Mouse (Mus musculus) layer of hippocampus, adult 9-10 months (tissue): ENCODE data around the gene Htr2a.

Experiments used
- DNase-seq: peaks from one replicate; pipeline ENCODE4 v3.0.0; 2022; ENCODE audit warnings: low spot score

Gene Htr2a

DNA sequence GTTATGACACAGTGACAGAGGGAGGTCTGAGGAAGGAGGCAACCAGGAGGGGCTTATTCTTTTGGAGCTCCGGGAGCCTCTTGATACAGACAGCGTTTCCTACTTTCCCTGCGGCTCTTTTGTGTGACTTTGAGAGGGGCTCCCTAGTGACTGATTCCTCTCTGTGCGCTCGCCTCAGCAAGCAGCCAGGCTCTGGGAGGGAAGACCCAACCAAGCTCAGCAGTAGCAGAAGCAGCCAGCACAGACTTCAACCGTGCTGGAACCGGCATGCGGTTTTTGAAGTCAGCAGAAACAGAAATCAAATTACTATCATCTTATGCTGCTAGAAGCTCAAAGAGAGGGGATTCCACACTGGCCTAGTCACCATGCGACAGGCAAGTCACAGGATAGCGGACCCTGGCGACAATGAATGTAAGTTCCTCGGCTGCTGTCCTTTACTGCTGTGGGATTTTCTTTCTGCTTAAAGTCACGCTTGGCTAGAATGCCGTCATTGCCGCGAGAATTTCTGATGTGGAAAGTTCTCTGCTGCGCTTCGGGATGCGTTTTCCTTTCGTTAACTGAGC is at the start of gene Htr2a:
Gene Htr2a (plus strand): TSS at position 22 of the 563 bp plus-strand sequence.
- DNase-seq: no peak

DNA sequence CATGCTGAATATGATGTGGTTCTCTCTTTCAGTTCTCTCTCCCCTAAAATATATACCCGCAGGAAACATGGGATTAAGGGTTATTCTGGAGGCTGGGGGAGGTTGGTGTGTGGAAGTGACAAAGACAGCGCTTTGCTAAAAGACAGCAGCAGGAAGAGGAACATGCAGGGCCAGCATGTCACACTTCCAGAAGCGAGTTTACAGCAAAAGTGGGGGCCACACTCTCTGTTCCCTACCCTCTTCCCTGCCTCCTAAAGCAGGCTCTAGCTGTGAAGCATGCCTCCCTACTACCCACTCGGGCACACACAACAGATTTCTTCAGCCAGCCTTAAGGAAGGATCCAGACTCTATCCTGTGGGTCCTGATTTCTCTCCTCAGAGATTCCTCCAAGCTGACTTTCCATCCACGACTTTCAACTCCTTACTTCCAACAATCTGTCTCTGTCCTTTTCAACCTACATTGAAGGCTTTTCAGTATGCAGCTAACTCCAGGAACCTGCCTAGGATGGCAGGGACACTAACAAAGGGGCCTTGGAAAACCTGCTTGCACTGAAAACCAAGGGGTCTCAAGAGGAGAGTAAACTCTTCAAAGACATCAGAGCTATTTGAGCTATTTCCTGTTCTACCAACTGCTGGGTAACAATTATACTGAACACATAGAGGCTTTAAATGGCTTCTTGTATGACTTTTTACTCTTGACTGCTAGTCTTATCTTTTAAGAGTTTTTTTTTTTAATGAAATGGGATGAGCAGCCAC is 39.1 kb upstream of the Htr2a start:
- no peak for DNase-seq

DNA sequence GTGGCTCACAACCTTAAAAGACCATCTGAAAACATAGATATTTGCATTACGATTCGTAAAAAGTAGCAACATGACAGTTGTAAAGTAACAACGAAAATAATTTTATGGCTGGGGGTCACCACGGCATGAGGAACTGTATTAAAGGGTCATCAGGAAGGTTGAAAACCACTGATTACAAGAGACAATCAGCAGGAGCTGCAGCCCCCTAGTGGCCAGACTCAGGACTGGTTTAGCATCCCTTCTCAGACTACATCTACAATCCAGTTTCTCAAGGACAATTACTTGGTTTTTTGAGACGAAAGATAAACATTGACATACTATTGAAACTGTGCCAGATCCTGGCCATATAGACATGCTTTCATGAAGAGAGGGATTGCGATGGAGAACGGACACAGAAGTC is 38.1 kb upstream of the Htr2a start:
- peak; percentile 49 for DNase-seq

DNA sequence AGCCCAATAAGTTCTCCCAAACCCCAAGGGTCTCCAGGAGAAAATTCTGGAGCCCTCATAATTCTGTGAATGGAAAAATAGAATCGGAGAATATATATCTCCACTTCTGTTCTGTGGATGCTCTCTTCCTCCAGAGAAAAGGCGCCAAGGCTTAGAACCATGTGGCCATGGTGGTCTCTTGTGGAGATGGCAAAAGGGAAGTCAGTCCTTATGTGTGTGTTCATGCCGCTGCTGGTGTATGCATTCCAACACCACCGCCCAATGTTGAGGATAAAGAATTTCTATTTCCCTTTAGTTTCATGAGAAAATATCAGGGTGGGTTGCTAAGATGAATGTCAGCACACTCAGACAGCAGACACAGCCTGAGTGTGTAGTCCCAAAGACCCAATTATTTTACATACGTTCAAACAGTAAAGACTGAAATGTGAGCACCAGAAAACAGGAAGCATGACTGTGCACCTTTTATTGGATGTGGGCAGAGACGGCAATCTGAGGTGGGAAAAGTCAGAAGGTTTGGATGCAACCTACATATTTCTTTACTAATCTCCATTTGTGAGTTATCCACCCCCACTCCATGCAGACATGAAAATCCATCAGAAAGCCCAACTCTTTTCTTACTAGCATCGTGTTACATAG is 37.4 kb upstream of the Htr2a start:
- DNase-seq: no peak

DNA sequence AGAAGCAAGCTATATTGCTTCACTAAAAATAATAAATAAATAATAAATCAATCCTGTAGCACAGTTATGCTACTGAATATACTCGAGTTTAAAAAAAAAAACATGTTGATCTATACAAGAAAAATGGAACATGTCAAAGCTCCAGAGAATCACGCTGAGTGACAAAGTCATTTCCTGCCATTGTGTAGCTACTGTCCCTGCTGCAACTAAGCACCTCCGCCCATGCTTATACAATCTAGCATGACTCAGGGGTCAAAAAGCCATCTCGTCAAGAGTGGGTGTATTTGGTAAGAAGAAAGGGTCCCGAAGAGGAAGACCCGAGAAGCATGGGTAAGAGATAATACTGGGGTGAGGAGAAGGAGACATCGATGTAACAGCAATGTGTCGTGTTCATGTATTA is 29.3 kb upstream of the Htr2a start:
- no peak for DNase-seq

DNA sequence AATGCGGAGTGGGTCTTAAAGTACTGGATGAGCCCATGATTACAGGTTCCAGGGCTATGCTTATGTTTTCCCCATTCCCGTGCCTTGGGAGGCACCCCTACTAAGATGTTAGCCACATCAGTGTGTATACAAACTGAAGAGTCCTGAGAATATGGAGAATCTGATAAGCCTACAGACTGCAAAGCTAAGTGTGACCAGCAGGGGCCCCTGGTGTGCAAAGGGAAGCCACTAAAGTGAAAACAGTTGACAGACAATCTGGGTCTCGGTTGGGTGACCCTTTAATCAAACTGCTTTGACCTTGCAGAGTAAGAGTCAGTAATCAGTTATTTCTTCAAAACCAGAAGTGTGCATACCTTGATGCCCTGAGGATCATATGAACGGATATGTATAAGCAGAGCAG is 21.8 kb upstream of the Htr2a start:
- no peak for DNase-seq

DNA sequence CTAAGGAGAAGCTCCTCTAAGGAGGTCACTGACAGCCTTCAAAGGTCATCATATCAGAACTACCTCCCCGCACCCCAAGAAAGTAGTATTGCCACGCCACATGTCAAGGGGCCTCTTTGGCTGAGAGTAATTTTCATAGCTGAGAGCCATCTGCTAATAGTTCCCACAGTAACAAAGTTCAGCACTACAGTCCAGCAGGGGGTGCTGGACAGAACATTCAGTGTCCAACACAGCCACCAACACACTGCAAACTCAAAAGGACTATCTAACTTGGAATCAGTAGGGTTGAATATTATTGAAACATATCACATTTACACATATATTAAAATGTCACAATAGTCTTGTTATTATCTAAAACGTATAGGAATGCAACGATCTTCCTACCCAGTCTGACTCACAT is 2.6 kb upstream of the Htr2a start:
- DNase-seq: no peak

DNA sequence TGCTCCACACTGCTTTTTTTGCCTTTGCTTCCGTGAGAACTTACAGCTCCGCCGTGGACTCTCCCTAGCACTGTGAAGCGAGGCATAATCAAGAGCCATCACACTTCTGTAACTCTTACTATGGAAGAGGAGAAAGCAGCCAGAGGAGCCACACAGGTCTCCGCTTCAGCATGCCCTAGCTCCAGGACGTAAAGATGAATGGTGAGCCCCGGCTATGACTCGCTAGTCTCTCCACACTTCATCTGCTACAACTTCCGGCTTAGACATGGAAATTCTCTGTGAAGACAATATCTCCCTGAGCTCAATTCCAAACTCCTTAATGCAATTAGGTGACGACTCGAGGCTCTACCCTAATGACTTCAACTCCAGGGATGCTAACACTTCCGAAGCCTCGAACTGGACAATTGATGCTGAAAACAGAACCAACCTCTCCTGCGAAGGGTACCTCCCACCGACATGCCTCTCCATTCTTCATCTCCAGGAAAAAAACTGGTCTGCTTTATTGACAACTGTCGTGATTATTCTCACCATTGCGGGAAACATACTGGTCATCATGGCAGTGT is 1.1 kb downstream of the Htr2a start:
- no peak for DNase-seq

DNA sequence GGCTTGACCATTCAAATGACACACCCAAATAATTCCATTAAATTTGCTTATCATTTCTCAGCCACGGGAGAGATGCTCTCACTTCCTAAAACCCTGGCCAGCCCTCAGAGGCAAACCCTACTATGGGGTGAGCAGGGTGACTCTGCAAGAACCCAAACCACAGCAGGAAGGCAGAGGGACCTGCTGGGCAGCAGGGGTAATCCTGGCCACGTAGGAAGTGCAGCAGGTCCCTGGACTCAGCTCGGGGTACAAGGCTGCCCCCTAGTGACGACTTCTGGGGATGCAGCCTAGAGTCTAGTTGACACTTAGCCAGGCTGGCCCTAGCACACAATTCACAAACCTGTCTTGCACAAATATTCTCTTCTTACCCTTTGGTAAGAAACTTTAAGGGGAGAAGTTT is 2.7 kb downstream of the Htr2a start:
- peak; percentile 84 for DNase-seq

DNA sequence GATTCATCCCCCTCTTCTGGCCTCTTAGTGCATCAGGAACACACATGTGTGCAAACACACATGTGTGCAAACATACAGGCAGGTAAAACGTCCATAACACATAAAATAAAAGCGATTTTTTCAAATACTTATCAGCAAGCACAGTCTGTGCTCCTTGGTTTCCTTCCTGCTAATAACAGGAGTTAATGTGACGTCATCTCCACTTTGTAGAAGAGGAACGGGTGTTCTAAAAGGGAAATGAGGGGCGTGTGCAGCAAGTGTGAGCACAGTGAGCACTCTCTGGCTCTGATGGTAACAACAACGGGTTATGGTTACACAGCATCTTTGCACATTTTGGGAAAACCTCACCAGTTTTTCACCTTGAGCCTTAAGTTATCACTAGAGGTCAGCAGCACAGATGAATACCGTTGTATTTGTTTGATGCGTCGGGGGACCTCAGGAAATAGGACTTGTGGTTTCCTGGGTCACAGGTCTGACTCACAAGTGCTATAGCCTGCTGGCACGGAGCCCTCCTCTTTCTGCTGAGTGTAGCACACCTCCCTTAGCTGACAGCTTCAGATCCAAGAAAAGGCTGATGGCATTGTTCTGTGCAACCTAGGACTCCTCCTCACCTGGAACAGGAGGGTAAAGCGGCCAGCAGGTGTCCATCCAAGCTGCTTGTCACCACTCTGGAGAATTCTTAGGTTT is 5.6 kb downstream of the Htr2a start:
- DNase-seq: no peak

DNA sequence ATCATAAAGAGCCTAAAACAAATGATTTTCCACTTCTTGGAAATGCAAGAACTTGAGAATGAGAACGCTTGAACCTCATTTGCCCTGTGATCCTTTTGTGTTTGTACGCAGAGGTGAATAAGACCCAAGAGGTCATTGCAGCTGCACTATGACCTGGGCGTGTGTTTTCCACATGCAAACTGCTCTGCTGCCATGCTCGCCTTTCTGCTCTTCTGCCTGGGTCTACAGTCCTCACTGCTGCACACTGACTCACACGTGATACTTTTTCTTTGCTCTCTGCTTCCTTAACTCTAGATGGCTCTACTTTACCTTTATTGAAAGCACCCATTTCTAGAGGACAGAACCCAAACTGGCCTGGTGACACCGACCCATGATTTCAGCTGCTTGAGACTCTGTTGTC is 9.4 kb downstream of the Htr2a start:
- no peak for DNase-seq

DNA sequence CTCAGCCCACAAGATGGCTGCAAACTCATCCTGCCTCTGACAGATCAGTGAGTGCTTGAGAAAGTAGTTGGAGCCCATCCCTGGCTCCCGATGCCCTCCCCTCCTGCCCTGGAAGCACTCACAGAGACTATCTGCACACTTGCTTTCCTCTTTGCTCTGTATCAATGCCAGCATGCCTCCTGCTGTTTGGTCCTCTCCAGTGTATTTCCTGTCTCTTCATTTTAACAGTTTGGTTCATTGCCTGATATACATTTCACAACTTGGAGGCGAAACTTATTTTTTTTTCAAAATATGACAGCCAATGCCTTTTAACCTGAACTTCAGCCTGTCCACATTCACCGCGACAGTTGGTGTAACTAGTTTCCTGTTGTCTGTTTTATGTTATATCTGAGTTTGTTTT is 11.0 kb downstream of the Htr2a start:
- DNase-seq: no peak

DNA sequence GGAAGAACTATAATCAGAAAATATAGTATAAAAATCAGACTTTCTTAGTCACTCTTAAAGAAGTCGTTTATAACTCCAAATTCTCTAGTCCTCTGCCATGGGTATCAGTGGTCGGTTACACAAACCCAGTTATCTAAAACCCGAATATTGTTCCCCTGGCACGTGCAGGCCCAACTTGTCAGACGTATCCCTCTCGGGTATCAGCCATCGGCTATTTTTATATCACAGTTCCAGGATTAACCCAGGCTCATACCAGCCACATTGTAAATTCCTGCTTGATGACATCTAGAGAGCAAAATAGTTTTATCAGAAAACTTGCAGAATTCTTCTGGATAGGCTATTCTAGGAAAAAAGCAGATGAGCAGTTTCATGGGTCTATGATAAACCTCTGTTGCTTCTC is 16.6 kb downstream of the Htr2a start:
- DNase-seq: no peak

DNA sequence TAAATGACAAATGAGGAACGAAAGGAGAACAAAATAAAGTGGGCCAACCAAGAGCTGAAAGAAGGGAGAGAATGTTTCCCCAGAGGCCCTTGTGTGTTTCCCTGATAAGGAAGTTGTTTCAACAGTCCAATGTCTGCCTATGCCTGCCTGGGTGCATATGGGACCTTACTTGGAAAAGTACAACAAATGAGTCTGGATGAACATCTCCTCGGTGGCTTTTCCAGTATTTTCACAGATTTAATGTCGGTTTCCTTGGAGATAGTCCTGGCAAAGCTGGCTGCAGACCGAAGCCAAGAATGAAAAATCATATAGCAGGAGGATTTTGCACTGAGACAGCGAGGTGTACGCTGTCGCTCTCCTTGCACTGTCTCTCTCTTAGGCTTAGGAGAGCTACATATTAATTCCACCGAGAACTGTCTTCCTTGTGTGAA is 18.8 kb downstream of the Htr2a start:
- DNase-seq: peak; percentile 44

DNA sequence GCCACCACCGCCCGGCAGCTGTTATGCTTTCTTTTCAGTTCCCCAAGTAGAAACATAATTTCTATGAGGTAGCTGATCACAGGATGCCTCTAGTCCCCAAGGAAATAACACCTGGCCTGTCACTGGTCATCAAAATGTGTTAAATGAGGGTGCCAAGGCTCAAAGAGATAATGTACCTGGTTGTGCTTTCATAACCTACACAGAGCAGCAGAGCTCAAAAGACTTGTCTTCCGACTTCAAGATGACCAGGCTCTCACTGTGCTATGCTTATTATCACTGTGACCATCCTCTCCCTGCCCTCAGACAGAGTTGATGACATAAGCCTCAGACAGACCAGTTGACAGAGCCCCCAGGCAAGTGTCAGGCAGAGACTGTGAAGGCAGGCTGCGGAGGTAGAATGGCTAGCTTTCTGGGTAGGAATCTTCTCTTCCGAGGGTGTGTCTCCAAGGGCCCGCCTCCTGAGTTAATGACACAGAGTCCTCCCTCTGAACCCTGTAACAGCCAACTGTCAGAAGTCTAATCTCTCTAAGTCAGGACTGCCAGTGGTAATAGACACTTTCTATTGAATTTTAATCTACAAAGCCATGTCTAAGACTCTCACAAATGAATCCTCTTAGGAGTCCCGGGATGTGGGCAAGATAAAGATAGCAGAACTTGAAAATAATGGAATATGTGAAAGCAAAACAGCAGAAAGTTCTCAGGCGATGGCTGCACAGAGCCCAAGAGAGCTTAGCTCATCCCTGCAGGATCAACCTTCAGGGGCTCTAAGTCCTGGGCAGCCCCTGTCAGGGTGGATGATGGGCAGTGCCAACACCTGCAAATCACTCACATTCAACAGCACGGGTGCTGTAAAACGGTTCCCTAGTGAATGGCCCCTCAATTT is 31.7 kb downstream of the Htr2a start:
- DNase-seq: no peak

DNA sequence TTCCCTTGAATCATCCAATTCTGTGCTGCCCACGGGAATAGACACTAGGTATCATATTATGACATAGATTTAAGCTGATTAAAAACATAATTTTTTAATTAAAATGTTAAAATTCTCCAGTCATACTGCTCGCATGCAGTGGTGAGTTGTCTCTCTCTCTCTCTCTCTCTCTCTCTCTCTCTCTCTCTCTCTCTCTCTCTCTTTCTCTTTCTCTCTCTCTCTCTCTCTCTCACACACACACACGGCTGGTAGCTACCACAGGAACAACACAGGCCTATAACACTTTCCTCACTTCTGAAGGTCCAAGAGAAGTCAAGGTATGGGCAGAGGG is 32.3 kb downstream of the Htr2a start:
- no peak for DNase-seq

DNA sequence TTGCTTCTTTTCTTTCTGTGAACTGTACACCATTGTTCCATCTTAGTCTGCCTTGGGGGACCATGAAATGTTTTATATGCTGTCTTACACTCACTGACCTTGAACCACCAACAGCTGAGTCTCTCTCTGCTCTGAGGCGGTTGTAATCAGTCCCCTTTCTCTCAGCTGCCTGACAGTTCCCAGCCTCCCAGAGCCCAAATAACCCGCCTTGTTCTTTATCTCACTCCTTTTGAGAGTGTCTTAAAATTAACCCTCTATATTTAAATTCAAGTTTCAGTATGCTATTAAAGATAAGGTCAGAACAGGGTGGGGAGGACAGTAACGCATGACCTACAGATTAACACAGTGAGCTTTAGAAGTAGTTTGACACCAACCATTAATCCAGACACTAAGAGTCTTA is 32.9 kb downstream of the Htr2a start:
- DNase-seq: no peak

DNA sequence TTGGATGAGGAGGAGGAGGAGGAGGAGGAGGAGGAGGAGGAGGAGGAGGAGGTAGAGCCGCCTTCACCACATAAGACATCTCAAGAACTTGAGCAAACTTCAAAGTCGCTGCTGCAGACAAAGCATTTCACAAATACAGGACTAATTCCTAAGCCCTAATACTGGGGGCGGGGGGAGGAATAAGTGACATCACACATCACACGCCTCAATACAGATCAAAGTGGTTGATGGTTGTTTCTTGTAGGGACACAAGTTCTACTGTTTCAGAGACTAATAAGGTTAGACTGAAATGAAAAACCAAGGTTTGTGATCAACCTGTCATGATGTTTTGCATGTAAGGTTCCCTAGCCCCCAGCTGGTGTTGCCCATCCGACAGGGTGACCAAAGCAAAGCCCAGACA is 39.2 kb downstream of the Htr2a start:
- no peak for DNase-seq

DNA sequence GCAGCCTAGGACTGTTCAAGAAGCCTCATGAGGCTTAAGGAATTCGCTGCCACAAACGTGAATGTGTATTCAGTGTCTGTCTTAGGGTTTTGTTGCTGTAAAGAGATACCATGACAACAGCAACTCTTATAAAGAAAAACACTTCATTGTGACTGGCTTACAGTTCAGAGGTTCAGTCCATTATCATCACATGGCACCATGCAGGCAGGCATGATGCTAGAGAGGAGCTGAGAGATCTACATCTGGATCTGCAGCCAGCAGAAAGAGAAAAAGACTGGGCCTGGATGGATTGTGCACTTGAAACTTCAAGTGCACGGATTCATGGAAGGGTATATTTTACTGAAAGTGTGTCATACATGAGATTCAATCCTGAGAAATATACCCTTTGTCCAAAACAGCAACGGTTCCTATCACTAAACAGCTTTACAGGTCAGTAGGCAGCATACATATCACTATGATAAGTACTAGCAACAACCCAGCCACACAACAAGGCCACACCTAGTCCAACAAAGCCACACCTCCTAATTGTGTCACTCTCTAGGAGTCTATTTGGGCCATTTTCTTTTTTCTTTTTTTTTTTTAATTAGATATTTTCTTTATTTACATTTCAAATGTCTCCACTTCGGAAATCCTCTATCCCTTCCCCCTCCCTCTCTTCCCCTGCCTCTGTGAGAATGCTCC is 43.8 kb downstream of the Htr2a start:
- no peak for DNase-seq

DNA sequence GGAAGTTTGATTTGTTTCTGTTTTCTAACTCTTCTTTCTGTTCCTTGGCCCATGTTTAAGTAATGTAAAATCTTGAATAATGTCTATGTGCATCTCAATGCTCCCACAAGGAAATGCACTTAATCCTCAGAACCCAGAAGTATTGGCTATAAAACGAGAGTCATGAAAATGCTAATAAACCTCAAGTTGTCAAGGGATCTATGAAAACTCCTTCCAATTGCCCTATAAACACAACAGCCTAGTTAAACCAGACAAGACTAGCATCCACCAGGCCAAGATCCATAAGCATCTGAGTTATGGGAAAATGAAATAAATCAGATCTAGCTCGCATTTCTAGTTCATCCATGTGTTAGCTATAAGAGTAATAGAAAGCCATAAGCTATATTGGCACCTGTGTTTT is 51.3 kb downstream of the Htr2a start:
- DNase-seq: no peak

DNA sequence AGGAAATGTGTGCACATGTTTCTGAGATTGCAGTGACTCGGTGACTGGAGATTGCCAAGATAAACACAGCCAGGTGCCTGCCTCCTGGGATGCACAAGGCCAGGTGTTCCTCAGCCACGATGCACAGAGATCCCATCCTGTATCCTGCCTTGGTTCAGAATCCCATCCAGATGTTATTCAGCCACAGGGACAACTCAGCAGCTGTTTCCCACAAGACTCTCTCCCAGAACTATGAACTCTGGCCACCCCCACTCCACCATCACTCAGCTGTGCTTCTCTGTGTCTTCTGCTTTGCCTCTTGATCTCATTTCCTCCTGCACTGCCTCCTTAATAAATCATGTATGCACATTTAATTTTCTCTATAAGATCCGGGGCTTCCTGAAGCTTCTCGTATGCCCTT is 56.1 kb downstream of the Htr2a start:
- no peak for DNase-seq
